Mouse (Mus musculus): ENCODE data around the gene Gpd2.

Gpd2 gene

GRCm38 (mm10) chr2:57297226-57297625, 59.8 kb downstream of the Gpd2 start:
- DNase-seq (ENCODE audit: low read depth, low spot score) = no peak

GRCm38 (mm10) chr2:57301539-57301938, 64.1 kb downstream of the Gpd2 start:
- no peak for DNase-seq (ENCODE audit: low read depth, low spot score)

GRCm38 (mm10) chr2:57304212-57304611, 66.8 kb downstream of the Gpd2 start:
- DNase-seq (ENCODE audit: low read depth, low spot score) = no peak

- DNase-seq (ENCODE audit: low read depth, low spot score) = no peak
Observed at GRCm38 (mm10) chr2:57312268-57312797, 74.9 kb downstream of the Gpd2 start.

GRCm38 (mm10) chr2:57316055-57316454, 78.6 kb downstream of the Gpd2 start:
- no peak for DNase-seq (ENCODE audit: low read depth, low spot score)

- DNase-seq (ENCODE audit: low read depth, low spot score) = no peak
Observed at GRCm38 (mm10) chr2:57318336-57318735, 80.9 kb downstream of the Gpd2 start.

- no peak for DNase-seq (ENCODE audit: low read depth, low spot score)
Observed at GRCm38 (mm10) chr2:57326091-57326490, 88.7 kb downstream of the Gpd2 start.

- no peak for DNase-seq (ENCODE audit: low read depth, low spot score)
Observed at GRCm38 (mm10) chr2:57329327-57329726, 91.9 kb downstream of the Gpd2 start.

GRCm38 (mm10) chr2:57330812-57331211, 93.4 kb downstream of the Gpd2 start:
- DNase-seq (ENCODE audit: low read depth, low spot score) = no peak

- no peak for DNase-seq (ENCODE audit: low read depth, low spot score)
Observed at GRCm38 (mm10) chr2:57331266-57331665, 93.8 kb downstream of the Gpd2 start.

- DNase-seq (ENCODE audit: low read depth, low spot score) = no peak
Observed at GRCm38 (mm10) chr2:57333481-57333880, 96.0 kb downstream of the Gpd2 start.

GRCm38 (mm10) chr2:57335397-57335796, 98.0 kb downstream of the Gpd2 start:
- DNase-seq (ENCODE audit: low read depth, low spot score) = no peak

GRCm38 (mm10) chr2:57338779-57339178, 101.3 kb downstream of the Gpd2 start:
- DNase-seq (ENCODE audit: low read depth, low spot score) = no peak

GRCm38 (mm10) chr2:57342910-57343309, 105.5 kb downstream of the Gpd2 start:
- no peak for DNase-seq (ENCODE audit: low read depth, low spot score)

GRCm38 (mm10) chr2:57350615-57351014, 113.2 kb downstream of the Gpd2 start:
- no peak for DNase-seq (ENCODE audit: low read depth, low spot score)

- no peak for DNase-seq (ENCODE audit: low read depth, low spot score)
Observed at GRCm38 (mm10) chr2:57353722-57354432, 116.4 kb downstream of the Gpd2 start.

- no peak for DNase-seq (ENCODE audit: low read depth, low spot score)
Observed at GRCm38 (mm10) chr2:57354848-57355247, 117.4 kb downstream of the Gpd2 start.

- DNase-seq (ENCODE audit: low read depth, low spot score) = no peak
Observed at GRCm38 (mm10) chr2:57356222-57356822, 118.9 kb downstream of the Gpd2 start.

GRCm38 (mm10) chr2:57362503-57362902, 125.1 kb downstream of the Gpd2 start:
- no peak for DNase-seq (ENCODE audit: low read depth, low spot score)

- DNase-seq (ENCODE audit: low read depth, low spot score) = no peak
Observed at GRCm38 (mm10) chr2:57374647-57375046, 137.2 kb downstream of the Gpd2 start.

- no peak for DNase-seq (ENCODE audit: low read depth, low spot score)
Observed at GRCm38 (mm10) chr2:57375138-57375837, 137.9 kb downstream of the Gpd2 start.

GRCm38 (mm10) chr2:57378147-57378889, 140.9 kb downstream of the Gpd2 start:
- DNase-seq (ENCODE audit: low read depth, low spot score) = no peak

Measured in telencephalon, adult 2 months (tissue).